Mouse (Mus musculus) cerebellum, adult 11-12 months (tissue): ENCODE results near the gene Ptpn14.

Experiments used
- DNase-seq: peaks from one replicate; pipeline ENCODE4 v3.0.0; 2022

Ptpn14 gene

DNA sequence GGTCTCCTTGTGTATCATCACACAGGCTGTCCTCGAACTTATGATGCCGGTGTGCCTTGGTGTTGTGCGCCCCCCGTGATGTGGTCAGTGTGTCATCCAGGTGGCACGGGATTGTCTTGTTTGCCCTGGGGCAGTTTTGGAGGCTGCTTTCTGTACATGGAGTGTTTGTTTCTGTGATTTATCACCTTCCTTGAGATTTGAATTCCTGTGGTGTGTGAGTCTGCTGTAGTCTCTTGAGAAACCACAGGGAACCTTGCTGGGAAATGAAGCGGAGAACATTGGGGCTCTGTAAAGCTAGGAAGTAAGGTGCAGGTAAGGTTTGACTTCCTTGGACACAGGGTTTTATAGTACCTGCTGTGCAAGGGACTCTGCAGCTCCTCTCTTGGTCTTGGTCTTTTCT is 49.1 kb downstream of the Ptpn14 start:
- no peak for DNase-seq

DNA sequence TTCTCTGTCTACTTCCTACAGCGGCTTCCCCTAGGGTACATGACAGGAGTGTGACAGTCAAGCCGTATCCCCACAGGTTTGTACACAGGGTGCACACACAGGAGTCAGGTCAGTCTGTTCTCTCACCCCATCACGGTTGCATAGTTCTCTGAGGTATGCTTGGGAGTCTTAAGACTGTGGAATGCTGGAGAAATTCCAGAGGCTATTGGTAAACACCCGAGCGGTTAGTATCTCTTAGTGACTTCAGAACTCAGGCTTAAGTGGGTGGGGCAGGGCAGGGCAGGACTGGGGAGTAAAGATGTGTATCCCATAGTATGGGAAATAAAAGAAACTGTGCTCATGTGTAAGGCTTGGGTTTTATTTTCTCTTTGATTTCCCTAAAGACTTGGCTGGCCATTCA is 50.3 kb downstream of the Ptpn14 start:
- DNase-seq = no peak

DNA sequence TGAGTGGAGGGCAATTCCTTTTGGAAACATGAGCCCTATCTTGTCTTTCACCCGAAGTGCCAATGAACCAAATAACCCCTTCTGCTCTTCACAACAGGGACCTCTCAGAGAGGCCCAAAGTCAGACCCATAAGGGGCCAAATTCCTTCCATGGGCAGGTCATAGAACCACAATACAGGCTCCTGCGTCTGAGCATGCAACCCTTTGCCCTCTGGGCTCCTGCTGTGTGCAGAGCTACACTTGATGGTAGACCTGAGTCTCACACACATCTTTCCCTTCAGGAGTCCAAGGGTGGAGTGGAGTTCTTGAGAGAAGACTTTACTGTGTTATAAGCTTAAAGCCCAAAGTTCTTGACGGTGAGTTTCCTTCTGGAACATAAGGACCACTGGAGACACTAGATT is 51.2 kb downstream of the Ptpn14 start:
- DNase-seq = no peak

DNA sequence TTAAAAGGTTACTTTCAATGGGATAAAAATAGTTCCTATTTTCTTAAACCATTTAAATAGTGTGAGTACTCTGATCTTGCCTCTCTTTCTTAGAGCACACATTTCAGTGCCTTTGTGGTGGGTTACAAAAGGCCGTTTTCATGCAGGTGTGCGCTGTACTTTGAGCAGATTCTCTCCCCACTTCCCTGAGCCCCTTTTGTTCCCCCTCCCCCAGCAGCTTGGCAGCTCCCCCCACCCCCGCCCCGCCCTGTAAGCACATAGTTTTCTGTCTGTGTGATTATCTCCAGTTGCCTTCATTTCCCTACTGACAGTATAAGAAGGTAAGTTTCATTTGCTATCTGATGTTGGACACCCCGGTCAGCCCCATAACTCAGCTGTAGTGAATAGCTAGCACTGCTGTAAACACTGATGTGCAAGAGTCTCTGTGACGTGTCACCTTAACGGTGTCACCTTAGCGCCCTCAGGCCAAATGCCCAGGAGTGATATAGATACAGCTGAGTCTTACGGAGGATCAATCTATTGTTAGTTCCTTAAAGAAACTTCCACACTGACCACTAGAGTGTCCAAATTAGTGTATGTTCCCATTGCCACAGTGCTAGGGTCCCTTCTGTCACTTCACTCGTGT is 53.8 kb downstream of the Ptpn14 start:
- no peak for DNase-seq

DNA sequence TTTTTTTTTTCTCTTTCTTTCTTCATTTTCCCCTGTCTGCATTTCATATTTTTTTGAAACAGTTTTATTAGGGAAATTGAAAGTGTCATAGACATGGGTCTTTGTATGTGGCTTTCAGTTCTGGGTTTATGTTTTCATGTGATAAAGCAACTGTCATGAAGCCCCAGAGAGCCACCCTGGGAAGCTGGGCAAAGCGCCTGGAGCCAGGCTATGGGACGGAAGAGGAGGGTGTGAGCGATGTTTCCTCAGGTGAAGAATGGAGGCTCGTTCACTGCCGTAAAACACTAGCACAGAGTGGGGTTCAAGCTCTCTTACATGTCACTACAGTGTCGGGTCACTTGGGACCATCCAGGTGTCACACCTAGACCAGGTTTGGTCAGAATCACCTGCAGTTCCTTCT is 54.6 kb downstream of the Ptpn14 start:
- no peak for DNase-seq

DNA sequence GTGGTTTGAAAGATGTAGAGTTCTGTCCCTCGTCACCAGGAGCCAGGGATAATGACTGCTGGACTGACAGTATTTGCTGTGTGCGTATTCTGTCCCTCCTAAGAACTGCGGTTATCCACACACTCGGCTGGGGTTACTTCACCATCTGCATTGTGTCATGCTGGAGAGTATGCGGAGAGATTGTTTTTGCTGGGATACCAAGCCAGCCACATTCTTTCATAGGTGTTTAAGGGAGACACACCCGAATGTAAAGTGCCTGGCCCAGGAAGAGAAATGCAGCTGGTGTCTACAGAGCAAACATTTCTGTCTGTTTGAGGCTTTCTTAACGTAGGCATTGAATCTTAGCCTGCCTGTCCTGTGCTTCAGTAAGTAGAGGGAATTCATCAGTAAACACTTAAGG is 56.4 kb downstream of the Ptpn14 start:
- DNase-seq = no peak

DNA sequence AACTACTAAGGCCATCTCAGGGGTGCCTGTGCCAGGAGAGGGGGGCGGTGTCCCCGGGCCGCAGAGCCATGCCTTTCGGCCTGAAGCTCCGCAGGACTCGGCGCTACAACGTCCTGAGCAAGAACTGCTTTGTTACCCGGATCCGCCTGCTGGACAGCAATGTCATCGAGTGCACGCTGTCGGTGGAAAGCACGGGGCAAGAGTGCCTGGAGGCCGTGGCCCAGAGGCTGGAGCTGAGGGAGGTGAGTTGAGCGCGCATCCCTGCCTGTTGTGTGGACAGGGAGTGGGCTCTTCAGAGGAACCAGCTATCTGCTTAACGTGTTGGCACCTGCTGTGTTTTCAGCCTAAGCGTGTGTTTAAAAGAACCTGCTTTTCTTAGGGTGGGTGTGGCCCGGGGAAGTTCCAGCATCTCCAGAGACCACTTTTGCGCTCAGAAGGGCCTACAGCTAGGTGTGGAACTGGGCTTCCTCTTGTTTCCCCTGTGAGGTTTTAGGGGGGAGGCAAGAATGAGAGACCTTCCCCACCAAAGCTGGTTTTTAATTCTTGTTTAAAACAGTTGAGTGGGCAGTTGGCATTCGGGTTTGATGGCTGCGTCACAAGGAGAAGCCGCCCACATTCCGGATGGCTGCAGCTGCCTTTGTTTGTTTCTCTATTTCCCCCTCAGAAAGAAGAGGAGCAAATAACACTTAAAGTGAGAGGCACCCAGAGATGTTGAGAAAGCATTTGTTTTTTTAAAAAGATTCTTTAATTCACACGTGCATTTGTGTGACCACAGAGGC is 58.8 kb downstream of the Ptpn14 start:
- no peak for DNase-seq

DNA sequence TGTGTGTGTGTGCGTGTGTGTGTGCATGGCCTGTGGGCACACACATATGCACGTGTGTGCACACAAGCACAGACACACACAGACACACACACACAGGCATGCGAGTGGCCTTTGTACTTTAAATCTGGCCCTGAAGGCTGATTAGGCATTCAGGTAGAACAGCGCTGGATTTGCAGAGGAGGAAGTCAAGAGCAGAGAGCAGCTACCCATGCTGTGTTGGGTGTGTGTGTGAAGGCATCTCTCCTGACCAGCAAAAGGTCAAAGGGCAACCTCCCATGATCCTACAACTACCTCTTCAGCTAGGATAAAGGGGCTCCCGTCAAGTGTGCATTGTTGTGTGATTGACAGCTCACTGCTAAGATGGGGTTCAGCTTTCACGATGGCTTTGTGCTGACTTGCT is 61.5 kb downstream of the Ptpn14 start:
- DNase-seq = no peak

DNA sequence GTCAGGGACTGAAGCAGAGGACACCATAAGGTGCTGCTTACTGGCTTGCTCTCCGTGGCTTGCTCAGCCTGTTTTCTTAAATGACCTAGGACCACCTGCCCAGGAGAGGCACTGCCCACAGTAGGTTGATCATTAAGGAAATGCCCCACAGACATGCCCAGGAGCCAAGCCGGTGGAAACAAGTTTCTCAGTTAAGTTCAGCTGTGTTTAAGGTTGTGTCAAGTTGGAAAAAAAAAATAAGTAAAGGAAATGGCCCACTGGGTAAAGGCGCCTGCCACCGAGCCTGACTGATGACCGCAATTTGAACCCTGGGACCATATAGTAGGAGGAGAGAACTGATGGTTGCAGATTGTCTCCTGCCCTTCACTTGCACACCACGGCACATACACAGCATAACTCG is 62.6 kb downstream of the Ptpn14 start:
- no peak for DNase-seq

DNA sequence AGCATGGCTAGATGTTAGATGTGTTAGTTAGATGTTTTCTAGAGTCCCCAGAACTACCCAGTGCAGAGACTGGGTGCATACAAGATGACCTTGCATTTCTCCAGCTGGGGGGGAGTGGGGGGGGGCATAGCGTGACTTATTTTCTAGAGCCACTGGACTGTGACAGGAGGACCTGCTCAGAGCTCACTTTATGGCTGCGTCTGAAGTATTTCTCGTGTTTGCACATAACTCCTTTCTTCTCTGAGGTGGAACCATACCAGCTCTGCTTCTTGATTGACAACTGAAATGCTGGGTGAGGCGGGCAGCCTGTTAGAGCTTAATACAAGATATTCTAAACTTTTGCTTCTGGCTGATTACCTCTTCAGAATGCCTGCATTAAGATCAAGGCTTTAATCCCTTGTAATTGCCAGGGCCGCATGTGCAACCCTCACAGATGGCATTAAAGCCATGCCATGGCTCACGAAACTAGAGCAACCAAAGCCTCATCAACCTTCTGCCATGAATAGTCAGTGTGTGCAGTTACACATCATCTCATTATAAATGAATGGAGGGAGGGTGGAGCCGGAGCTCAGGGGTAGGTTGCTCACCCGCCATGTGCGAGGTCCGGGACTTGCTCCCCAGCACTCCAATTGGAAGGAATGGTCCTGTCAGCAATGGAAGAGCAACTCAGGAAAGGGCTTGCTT is 63.6 kb downstream of the Ptpn14 start:
- DNase-seq = no peak

DNA sequence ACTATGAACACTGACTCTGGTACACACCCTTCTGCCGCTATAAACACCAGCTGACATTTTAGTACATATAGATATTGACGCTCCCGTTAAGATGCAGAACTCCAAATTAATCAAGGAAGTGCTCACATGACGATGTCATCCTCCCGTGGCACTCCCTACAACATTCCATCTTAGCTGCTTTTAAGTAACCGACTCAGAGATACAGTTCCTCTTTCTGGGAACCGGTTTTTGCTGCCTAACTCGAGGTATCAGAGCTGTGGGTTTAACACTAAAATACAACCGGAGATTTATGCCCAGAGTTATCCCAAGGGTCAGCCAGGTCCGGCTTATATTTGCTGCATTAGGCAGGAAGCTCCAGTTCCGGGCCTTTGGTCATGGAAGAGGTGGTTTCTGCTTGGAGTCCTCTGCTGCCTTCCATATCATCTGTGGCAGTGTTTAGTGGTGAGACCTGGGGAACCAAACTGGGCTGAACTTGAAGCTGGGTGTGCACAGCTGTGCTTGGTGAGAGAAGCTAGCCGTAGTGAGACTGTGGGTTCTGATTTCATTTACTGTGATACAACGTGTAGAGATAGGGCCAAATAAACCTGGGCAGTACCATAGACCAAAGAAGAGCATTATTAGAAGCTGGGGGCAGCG is 64.6 kb downstream of the Ptpn14 start:
- no peak for DNase-seq

DNA sequence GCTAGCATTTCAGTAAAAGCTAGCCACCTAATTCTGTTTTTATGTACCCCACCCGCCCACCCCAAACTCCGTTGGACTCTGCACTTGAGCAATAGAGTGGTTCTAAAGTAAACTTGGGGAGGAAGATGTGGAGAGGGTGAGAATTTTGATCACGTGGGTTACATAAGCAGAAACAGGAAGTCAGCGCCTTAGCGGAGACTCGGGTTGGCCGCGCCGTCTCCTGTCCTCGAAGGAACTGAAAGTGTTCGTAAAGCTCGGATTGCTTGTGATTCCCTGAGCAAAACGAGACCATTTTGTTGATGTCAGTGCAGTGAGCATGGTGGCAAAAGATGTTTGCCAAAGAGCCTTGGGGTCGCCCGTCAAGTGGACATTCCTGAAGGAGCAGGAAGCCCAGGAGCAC is 70.9 kb downstream of the Ptpn14 start:
- DNase-seq = no peak

DNA sequence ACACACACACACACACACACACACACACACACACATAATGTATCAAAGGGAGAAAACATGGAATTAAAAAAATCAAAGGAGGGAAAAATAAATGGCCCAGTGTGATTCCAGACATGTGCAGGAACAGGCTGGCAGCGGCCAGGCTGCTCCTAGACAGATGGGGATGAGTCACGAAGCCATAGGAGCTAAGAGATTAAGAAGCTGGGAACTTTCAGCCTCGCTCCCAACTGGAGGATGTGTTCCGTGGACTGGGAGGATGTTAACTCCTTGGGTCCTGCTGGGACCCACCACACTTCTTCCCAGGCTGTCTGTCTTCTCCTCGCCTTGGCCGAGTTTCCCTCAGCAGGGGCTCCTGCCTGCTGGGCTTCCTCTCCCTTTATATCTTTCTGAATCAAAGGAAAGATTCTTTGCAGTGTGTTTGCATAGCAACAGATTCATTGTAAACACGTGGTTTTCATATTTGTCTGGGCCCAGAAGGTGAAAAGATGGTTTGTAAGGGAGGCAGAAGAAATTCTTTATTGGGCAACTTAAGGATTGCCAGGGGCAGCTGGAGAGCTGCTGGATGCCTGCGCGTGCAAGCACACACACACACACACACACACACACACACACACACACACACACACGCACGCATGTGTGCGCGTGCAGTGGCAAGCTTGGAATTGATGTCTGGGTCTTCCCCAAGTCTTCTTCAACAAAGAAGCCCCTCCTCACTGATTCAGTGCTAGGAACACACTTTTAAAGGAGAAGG is 72.3 kb downstream of the Ptpn14 start:
- DNase-seq = no peak

DNA sequence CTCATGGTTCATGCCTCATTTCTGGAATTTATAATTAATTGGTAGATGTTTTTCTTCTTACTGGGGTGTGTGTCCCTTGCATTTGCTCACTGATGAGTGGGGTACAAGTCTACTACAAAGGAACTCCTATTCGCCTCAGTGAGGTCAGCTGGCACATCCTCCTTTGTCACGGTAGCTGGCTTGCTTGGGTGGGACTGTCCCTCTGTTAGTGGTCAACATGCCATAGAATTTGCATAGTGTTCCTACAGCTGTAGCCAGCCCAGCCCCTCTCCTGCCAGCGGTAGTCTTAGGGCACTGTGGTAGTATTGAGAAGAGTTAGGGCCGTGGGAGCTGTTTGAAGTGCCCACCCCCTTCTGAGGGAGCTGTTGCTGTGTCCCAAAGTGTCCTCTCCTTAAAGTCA is 73.2 kb downstream of the Ptpn14 start:
- DNase-seq = no peak

DNA sequence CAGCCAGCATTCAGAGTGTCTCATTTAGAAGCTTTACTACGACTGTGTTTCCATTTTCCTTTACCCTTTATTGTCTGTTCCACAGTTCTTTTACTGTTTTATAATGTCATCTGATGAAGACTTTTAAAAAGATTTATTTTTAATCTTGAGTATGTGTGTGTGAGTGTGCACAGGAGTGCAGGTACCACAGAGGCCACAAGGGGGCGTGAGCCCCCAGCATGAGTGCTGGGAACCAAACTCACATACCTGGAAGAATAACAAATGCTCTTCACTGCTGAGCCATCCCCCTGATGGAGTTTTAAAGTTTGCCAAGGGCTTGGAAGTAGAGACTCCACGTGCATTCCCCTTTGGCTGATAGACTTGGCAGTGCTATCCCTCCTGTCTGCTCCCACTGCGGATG is 74.5 kb downstream of the Ptpn14 start:
- DNase-seq = no peak

DNA sequence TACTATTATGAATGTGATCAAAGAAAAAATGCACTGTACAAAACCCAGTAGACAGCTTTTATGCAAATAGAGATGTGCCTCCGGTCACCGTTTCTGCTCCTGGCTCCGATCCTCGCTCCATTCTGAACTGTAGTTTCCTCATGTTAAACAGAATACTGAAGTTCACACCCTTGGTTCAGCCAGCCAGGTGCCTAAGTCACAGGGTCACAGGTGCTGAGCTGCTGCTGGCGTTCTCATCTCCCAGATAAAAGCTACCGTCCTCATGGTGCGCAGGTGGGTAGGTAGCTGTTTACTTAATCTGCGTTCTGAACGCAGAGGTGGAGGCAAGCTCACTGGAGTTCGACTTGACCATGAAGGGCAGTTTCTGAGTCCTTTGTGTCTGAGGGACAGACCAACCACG is 75.7 kb downstream of the Ptpn14 start:
- no peak for DNase-seq

DNA sequence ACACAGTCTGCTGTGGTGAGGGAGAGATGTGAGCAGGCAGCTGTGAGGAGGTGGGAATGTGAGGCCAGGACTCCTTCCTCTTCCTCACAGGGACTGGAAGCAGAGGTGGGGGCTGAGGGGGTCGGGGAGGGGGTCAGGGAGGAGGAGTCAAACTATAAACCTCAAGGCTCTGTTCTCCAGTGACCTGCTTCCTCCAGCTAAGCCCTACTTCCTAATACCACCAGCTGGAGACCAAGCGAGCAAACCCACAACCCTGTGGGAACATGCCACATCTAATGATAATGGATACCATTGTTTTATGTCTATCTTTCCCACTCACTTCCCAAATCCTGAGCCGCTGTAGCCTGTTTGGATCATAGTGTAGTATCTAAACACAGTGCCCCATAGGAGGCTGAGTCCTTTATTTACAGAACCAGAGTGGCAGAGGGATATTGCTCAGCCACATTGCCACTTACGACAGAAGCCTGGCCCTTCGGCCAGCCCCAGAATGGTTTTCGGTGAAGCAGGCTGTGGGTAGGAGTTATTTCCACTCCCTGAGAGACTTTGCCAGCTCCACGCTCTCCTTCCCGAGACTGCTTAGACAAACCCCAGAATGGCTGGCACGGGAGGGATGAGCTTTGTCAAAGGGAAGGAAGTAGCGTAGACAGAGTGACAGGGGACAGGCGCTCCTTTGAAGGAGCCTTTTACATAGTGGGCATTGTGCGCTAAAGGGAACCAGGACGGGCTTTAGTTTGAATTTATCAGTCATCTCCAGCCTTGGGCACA is 78.6 kb downstream of the Ptpn14 start:
- DNase-seq = no peak

DNA sequence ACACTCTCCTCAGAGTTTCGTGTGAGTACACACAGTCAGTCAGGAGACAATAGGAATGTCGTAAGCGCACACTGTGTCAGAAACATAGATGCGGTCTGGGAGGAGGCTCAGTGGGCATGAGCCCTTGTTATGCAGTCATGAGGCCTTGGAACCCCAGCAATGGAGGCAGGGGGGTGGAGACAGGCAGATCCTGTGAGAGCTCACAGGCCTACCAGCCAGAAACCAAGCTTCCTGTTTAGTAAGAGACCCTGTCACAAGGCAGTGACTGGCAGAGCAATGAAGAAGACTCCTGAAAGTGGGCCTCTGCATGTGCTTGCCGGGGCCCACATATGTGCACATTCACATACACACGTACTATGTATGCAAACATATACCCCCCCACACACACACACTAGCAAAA is 79.9 kb downstream of the Ptpn14 start:
- no peak for DNase-seq

DNA sequence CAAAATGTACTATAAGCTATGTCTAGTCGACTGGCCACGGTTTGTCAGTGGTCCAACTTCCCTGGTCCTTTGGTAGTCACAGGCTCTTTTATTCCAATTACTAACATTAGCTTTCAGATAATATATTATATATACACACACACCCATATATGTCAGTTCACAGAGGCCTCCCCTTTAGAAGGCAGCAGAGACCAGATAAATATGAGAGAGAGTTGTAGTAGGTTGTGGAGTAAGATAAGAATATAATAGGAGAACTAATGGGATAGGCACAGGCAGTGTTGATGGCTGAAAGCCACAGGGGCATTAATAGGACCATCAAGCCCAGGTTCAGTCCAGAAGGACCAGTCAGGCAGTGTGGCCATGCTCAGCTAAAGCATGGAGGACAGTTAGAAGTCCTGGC is 80.4 kb downstream of the Ptpn14 start:
- no peak for DNase-seq

DNA sequence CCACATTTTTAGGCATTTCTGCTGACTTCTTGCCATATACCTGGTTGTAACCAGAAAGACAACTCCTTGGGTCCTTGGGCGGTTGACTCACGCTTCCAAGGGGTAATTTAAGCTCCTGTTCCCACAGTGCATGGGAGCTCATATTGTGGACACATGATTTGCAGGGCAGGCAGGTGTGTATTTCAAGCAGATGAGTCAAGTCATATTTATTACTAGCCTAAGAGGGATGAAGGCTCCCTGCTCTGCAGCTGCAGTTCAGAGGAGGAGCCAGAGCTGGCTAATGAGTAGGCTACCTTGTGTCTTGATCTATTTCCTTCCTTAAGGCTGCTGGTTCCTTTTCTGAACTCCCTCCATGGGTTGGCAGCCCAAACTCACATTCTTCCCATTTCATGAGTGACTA is 83.7 kb downstream of the Ptpn14 start:
- DNase-seq = no peak

DNA sequence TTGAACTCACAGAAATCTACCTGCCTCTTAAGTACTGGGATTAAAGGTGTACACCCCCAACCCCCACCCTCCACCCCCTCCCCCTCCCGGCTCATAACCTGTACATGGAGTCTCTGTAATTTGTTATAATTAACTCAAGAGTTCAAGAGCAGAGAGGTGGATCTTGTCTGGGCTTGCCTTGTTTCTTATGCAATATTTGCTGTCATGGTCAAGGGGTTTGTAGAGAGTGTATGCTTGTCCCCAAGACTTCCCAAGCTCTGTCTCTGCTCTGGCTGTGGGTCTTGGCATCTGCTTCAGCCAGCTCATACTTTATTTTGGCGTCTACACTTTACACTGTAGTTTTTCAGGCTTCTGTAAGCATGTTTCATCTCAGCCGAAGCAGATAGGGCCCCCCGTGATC is 86.3 kb downstream of the Ptpn14 start:
- DNase-seq = no peak

DNA sequence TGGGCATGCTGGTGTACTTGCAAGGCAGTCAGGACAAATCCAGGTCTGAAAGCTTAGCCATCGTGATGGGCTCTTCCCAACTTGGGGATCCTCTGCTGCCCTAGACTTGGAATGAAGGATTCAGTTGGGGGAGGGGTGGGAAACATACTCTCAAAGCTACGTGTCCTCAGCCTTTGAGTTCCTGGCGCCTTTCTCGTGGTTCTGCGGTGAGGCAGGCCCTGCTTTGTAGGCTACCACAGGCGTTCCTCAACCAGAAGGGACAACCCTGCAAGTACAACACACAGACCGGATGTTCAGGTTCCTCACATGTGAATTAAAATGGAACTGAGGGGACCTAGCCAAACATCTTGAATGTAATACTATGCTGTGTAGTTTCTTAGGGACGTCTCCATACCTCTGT is 89.0 kb downstream of the Ptpn14 start:
- DNase-seq = no peak
